8 mouse cellular contexts compared by ENCODE assay signal in the genomic region with DNA sequence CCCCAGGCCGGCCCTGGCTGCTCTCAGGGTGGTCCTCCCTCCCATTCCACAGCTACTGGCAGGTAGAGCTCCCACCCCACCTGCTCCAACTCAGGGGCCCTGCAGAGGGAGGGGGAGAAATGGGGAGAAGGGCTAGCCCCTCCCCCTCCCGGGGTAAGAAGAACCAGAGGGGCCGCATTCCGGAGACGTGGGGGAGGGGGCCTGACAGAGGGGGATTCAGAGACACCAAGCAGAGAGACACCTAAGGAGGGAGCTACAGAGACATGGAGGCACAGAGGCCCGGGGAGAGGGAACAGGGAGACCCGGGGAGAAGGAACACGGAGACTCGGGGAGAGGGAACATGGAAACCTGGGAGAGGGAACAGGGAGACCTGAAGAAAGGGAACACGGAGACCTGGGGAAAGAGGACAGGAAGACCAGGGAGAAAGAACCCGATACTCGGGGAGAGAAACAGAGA. TPM values are rescaled to one million over a fixed set of nuclear protein-coding genes. Genes with fewer than 3 reads are reported as not detected.
DNase-seq lines count a peak whose midpoint lies in the region; ATAC-seq and TF ChIP-seq lines count a peak whose summit lies in the region.

No protein-coding gene starts in this region.

- WGBS in heart, embryonic 12.5 days: 2% methylated on average over 12 of the region's 12 CpGs
- WGBS in hindbrain, postnatal 0 days: under 1% methylated on average over 12 of the region's 12 CpGs
- 3% methylated on average over 12 of the region's 12 CpGs for WGBS in lung, embryonic 16.5 days

- TF ChIP-seq POLR2A in testis, adult 2 months (IDR thresholded peaks at IDR 0.05; ENCODE audit: control insufficient read depth, low read depth, low read length): no peak

- H3K4me2 ChIP-seq in heart, embryonic 12.5 days: peak overlapping the region; percentile 79
- H3K4me2 ChIP-seq in hindbrain, postnatal 0 days (ENCODE audit: low read depth, low read length): peak overlapping the region; percentile 87
- peak overlapping the region; percentile 65 for H3K4me2 ChIP-seq in lung, embryonic 16.5 days (ENCODE audit: low read depth, low read length)

- peak overlapping the region; percentile 98 for H3K9ac ChIP-seq in heart, embryonic 12.5 days
- peak overlapping the region; percentile 88 for H3K9ac ChIP-seq in hindbrain, postnatal 0 days (replicated peaks; ENCODE audit: low read length)
- H3K9ac ChIP-seq in lung, embryonic 16.5 days (ENCODE audit: low read length): peak overlapping the region; percentile 87

- H3K9me3 ChIP-seq in heart, embryonic 12.5 days (replicated peaks): no peaks in the 10 kb centered on the region
- no peaks in the 10 kb centered on the region for H3K9me3 ChIP-seq in hindbrain, postnatal 0 days (ENCODE audit: low read length)
- no peaks in the 10 kb centered on the region for H3K9me3 ChIP-seq in lung, embryonic 16.5 days (ENCODE audit: control insufficient read depth, low read length)

- 0 out of 2 replicates have a peak, but pooled peaks cover 4% of the 10 kb centered on the region for H3K36me3 ChIP-seq in heart, embryonic 12.5 days
- no peaks in the 10 kb centered on the region for H3K36me3 ChIP-seq in hindbrain, postnatal 0 days (ENCODE audit: insufficient read depth, low read length)
- no peaks in the 10 kb centered on the region for H3K36me3 ChIP-seq in lung, embryonic 16.5 days (ENCODE audit: control insufficient read depth, insufficient read depth, low read length)
- no peaks in the 10 kb centered on the region for H3K36me3 ChIP-seq in testis, adult 2 months (ENCODE audit: control insufficient read depth, insufficient read depth, low read length)

- H3K27ac ChIP-seq in heart, embryonic 12.5 days (ENCODE audit: poor library complexity, severe bottlenecking): peak overlapping the region; percentile 84; the same call in 1 of the 2 replicates
- H3K27ac ChIP-seq in hindbrain, postnatal 0 days: peak overlapping the region; percentile 85
- H3K27ac ChIP-seq in lung, embryonic 16.5 days (ENCODE audit: low read length): peak overlapping the region; percentile 90
- peak overlapping the region; percentile 36; the same call in 1 of the 2 replicates for H3K27ac ChIP-seq in testis, adult 2 months (ENCODE audit: control insufficient read depth, insufficient read depth, low read depth, low read length)

- 0 out of 2 replicates have a peak, but pooled peaks have one; percentile 22 for ATAC-seq in heart, embryonic 12.5 days (ENCODE audit: insufficient number of reproducible peaks, low FRiP score)
- ATAC-seq in hindbrain, postnatal 0 days: 0 out of 2 replicates have a peak, but pooled peaks have one; percentile 11
- peak; percentile 42 for ATAC-seq in lung, embryonic 16.5 days (ENCODE audit: low read depth)

- no peaks in the 10 kb centered on the region for H3K27me3 ChIP-seq in heart, embryonic 12.5 days (replicated peaks)
- no peaks in the 10 kb centered on the region for H3K27me3 ChIP-seq in hindbrain, postnatal 0 days (ENCODE audit: insufficient read depth, low read length)
- no peaks in the 10 kb centered on the region for H3K27me3 ChIP-seq in lung, embryonic 16.5 days (ENCODE audit: control insufficient read depth, insufficient read depth, low read depth, low read length)
- no peaks in the 10 kb centered on the region for H3K27me3 ChIP-seq in testis, adult 2 months (ENCODE audit: control insufficient read depth, insufficient read depth, low read length)

- peaks cover 43% of the 10 kb centered on the region for H3K4me1 ChIP-seq in heart, embryonic 12.5 days (replicated peaks)
- peaks cover 13% of the 10 kb centered on the region for H3K4me1 ChIP-seq in hindbrain, postnatal 0 days (ENCODE audit: insufficient read depth, low read length)
- H3K4me1 ChIP-seq in lung, embryonic 16.5 days (replicated peaks; ENCODE audit: control insufficient read depth, insufficient read depth, low read length): peaks cover 28% of the 10 kb centered on the region
- H3K4me1 ChIP-seq in testis, adult 2 months (ENCODE audit: control insufficient read depth, insufficient read depth, low read length): peaks cover 10% of the 10 kb centered on the region

- H3K4me3 ChIP-seq in heart, embryonic 12.5 days: peak overlapping the region; percentile 82
- peak overlapping the region; percentile 79 for H3K4me3 ChIP-seq in hindbrain, postnatal 0 days (ENCODE audit: low read length)
- peak overlapping the region; percentile 74 for H3K4me3 ChIP-seq in lung, embryonic 16.5 days (ENCODE audit: low read length)
- peak overlapping the region; percentile 78 for H3K4me3 ChIP-seq in testis, adult 2 months (ENCODE audit: control insufficient read depth, low read depth, low read length)

- no peak for TF ChIP-seq CTCF in hindbrain, postnatal 0 days (IDR thresholded peaks at IDR 0.05; ENCODE audit: low read depth)
- no peak for TF ChIP-seq CTCF in testis, adult 2 months (IDR thresholded peaks at IDR 0.05; ENCODE audit: control insufficient read depth, insufficient read depth, insufficient replicate concordance, low read depth, low read length)

- DNase-seq in heart, adult 8-10 months (ENCODE audit: low spot score): no peak
- peak; percentile 76 for DNase-seq in embryo, embryonic 9.5 days (ENCODE audit: extremely low spot score)
- peak; percentile 16 for DNase-seq in hindbrain, postnatal 0 days (ENCODE audit: low spot score)
- DNase-seq in left cerebral cortex, adult 9 months (ENCODE audit: low spot score in 2 of 2): no peak
- no peak for DNase-seq in left cerebral cortex, adult 8-10 months (ENCODE audit: low spot score in 2 of 2)

RNA-seq across cellular contexts. Expression of a gene that starts 1.2 kb away (rescaled TPM):
- polyA plus RNA-seq in heart, embryonic 12.5 days (2016; fragmentation: Nextera tagmentation; extraction: Ambion mirVana): 38.1 and 43.5 TPM in 2 replicates
- total RNA-seq in heart, adult 8-10 months (2022): 1 to 10 TPM; 3.6 to 6.8 (median 4.6) TPM
- 178 and 196 TPM in 2 replicates for total RNA-seq in hindbrain, postnatal 0 days (2014; rRNA removed)
- 39.2 and 44.4 TPM in 2 replicates for polyA plus RNA-seq in hindbrain, postnatal 0 days (2015; fragmentation: Nextera tagmentation; extraction: Ambion mirVana)
- 79.7 and 84.3 TPM in 2 replicates for polyA plus RNA-seq in lung, embryonic 16.5 days (2015; fragmentation: Nextera tagmentation; extraction: Ambion mirVana)
- polyA plus RNA-seq in testis, adult 2 months (2012; rRNA removed): 14.3 and 15.2 TPM in 2 replicates
- 100 to 1,000 TPM in 3 of 4 experiments, 10 to 100 TPM in 1; 96.0 to 114 (median 107) TPM for total RNA-seq in left cerebral cortex, adult 8-10 months (2022)

Comparison
In these comparisons a context has a peak if more than half of its experiments do, and no peak if none do; other contexts are left out.
1. H3K27ac ChIP-seq: peak in every context shown above with its lines; median percentile 90 in lung, embryonic 16.5 days; 85 in hindbrain, postnatal 0 days; 84 in heart, embryonic 12.5 days; 36 in testis, adult 2 months.
2. DNase-seq: peak in embryo, embryonic 9.5 days (single experiment) and hindbrain, postnatal 0 days (single experiment); none in heart, adult 8-10 months (single experiment), left cerebral cortex, adult 9 months (0 of 2) and left cerebral cortex, adult 8-10 months (0 of 2).
3. Peak in every context shown above with its lines, with median percentiles within 50 percentile points of each other: ATAC-seq, H3K4me2 ChIP-seq, H3K4me3 ChIP-seq and H3K9ac ChIP-seq.